Mouse (Mus musculus) embryonic facial prominence, embryonic 13.5 days (tissue): ENCODE measurements around the gene Fastkd5. TPM values are rescaled to one million over a fixed set of nuclear protein-coding genes. Genes with fewer than 3 reads are reported as not detected.

Source experiments
- ATAC-seq: fragments of 200-750 bp; cut with Nextera tagmentation; 2 replicates; pipeline ENCODE4 v1.8.0; 2017; ENCODE audit warnings: low read depth; ENCODE audit not compliant: insufficient number of reproducible peaks, insufficient read depth, low FRiP score, low TSS enrichment
- H3K27ac ChIP-seq: fragments of 300-500 bp; sonication (generic); 2 replicates; pipeline ENCODE4 v1.5.1; 2015; ENCODE audit warnings: moderate library complexity, mild to moderate bottlenecking, inconsistent platforms
- H3K27me3 ChIP-seq: fragments of 300-500 bp; sonication (generic); 2 replicates; pipeline ENCODE4 v1.6.1; 2015; ENCODE audit warnings: mild to moderate bottlenecking, inconsistent platforms
- H3K36me3 ChIP-seq: fragments of 300-500 bp; sonication (generic); 2 replicates; pipeline ENCODE4 v1.6.1; 2015; ENCODE audit warnings: mild to moderate bottlenecking, inconsistent platforms
- H3K4me1 ChIP-seq: fragments of 300-500 bp; sonication (generic); 2 replicates; pipeline ENCODE4 v1.6.1; 2015; ENCODE audit warnings: inconsistent platforms
- H3K4me2 ChIP-seq: fragments of 300-500 bp; sonication (generic); 2 replicates; pipeline ENCODE4 v1.6.1; 2015; ENCODE audit warnings: moderate library complexity, mild to moderate bottlenecking, inconsistent platforms
- H3K4me3 ChIP-seq: fragments of 300-500 bp; sonication (generic); 2 replicates; pipeline ENCODE4 v1.5.1; 2015; ENCODE audit warnings: mild to moderate bottlenecking, inconsistent platforms
- H3K9ac ChIP-seq: fragments of 300-500 bp; sonication (generic); 2 replicates; pipeline ENCODE4 v1.6.1; 2015; ENCODE audit warnings: mild to moderate bottlenecking, inconsistent platforms
- H3K9me3 ChIP-seq: fragments of 300-500 bp; sonication (generic); 2 replicates; pipeline ENCODE4 v1.6.1; 2016; ENCODE audit warnings: inconsistent platforms
- WGBS: fragments of 180-500 bp; shearing (Covaris S2); methylation state at CpG from one replicate; pipeline ENCODE4 v1.1.7; 2015; ENCODE audit warnings: mixed read lengths; 5-methylcytosine and 5-hydroxymethylcytosine counted together
- polyA plus RNA-seq: library from polyadenylated mRNA; unstranded; fragments of >200 nt; fragmentation: Nextera tagmentation; extraction: Ambion mirVana; gene quantifications from 2 replicates; pipeline ENCODE4 v1.2.1, GENCODE M21; 2015

The Fastkd5 gene
- polyA plus RNA-seq, 1 experiment from 2014 or later, result 16.2 TPM

DNA sequence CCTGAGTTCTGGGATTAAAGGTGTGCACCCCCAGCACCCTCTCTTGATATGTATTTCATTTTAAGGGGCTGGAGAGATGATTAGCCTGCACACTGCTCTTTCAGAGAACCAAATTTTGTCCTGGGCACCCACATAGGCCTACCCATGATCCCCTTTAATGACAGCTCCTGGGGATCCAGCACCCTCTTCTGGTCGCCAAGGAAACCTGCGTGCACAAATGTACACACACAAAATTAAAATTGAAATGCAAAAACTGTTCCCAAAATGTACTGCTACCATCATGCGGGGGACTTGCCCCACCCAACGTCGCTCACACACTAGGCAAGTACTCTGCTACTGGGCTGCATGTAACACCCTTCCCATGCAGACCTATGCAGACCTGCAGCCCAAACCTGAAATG lies 54.9 kb downstream of the Fastkd5 start:
- ATAC-seq, result no peak
- Histone ChIP-seq H3K9me3 (no peaks in the 10 kb centered on the region), H3K36me3 (no peaks in the 10 kb centered on the region), H3K4me3 (no peak overlapping the region), H3K9ac (no peak overlapping the region), H3K4me1 (peaks cover 18% of the 10 kb centered on the region), H3K27ac (no peak overlapping the region), H3K27me3 (peaks cover 60% of the 10 kb centered on the region), H3K4me2 (no peak overlapping the region)
- WGBS, result 86% methylated on average over 5 of the region's 5 CpGs

DNA sequence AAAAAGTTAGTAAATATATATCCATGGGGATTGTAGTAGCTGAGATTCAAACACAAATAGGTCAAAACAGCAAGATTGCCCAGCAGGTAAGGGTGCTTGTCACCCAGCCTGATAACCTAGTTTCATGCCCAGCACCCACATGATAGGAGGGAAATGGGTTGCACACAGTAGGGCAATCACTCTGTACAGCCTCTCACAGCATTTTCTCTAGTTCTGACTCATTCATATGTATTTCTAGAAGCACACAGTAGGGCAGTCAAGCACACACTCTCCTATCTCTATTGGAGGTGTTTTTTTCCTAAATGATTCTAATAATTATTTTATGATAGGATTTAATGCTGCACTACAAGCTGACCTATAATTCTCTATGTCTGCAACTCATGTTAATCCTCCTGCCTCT lies 59.9 kb downstream of the Fastkd5 start:
- H3K4me2 ChIP-seq, result no peak overlapping the region

DNA sequence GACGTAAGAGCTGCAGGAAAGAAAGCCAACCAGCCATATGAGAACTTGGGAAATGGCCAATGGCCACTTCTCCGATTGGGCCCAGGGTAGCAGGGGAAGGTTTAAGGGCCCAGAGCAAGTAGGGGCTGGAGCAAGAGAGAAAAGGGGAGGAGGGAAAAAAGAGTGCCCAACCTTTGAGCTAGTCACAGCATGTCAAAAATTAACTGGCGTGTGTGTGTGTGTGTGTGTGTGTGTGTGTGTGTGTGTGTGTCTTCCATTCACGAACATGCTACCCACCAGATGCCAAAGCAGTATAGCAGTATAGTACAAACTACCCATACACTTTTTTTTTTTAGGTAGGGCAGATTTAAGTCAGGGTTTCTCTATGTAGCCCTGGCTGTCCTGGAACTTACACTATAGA lies 60.9 kb downstream of the Fastkd5 start:
- WGBS, result 64% methylated on average over 4 of the region's 4 CpGs
- Histone ChIP-seq H3K4me3 (no peak overlapping the region), H3K36me3 (peaks cover 19% of the 10 kb centered on the region), H3K4me2 (no peak overlapping the region), H3K27ac (no peak overlapping the region), H3K27me3 (peaks cover 4% of the 10 kb centered on the region; the same call in 1 of the 2 replicates), H3K4me1 (peaks cover 14% of the 10 kb centered on the region), H3K9ac (no peak overlapping the region), H3K9me3 (no peaks in the 10 kb centered on the region)
- no peak for ATAC-seq

More for the DNA sequence above, 59.9 kb downstream of the Fastkd5 start:
- Histone ChIP-seq H3K27ac (no peak overlapping the region), H3K27me3 (peaks cover 10% of the 10 kb centered on the region), H3K4me3 (no peak overlapping the region), H3K9ac (no peak overlapping the region), H3K4me1 (peaks cover 7% of the 10 kb centered on the region), H3K9me3 (no peaks in the 10 kb centered on the region), H3K36me3 (peaks cover 19% of the 10 kb centered on the region)
- no peak for ATAC-seq

DNA sequence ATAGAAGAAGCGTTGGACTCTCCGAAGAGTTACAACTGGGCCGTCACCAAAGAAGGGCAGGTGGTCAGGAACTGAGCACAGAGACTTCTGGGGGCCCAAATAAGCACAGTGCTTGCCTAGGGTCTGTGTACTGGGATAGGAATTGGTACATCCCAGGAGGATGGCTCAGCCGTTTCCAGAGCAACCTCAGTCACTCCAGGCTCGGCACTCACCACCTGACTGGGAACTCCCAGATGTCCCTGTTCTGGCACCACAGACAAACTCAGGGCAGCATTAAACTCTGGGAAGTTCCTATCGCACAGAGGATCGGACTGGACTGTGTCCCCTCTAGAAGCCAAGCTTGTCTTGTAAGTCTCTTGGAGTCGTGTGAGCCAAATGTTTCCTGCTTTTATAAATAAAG lies 64.8 kb downstream of the Fastkd5 start:
- Histone ChIP-seq H3K4me2 (peak overlapping the region; percentile 94), H3K27ac (no peak overlapping the region), H3K9me3 (no peaks in the 10 kb centered on the region), H3K4me1 (peaks cover 20% of the 10 kb centered on the region), H3K4me3 (peak overlapping the region; percentile 95), H3K9ac (peak overlapping the region; percentile 93), H3K27me3 (no peaks in the 10 kb centered on the region), H3K36me3 (peaks cover 19% of the 10 kb centered on the region)
- ATAC-seq, result no peak
- WGBS, result 86% methylated on average over 8 of the region's 8 CpGs

DNA sequence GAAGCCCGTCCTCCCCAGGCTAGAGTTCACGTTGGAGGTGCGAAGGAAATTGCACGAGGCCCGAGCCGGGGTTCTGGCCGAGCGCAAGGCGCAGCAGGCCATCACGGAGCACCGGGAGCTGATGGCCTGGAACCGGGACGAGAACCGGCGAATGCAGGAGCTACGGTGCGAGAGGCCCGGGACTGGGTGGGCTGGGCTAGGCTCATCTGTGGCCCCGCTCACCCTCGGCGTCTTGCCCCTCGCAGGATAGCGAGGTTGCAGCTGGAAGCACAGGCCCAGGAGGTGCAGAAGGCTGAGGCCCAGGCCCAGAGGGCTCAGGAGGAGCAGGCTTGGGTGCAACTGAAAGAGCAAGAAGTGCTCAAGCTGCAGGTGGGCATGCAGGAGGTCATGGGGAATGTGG lies 65.8 kb downstream of the Fastkd5 start:
- H3K4me2 ChIP-seq, result peak overlapping the region; percentile 94
- H3K4me1 ChIP-seq, result peaks cover 20% of the 10 kb centered on the region
- H3K4me3 ChIP-seq, result peak overlapping the region; percentile 95
- peaks cover 19% of the 10 kb centered on the region for H3K36me3 ChIP-seq
- no peaks in the 10 kb centered on the region for H3K9me3 ChIP-seq
- peak overlapping the region; percentile 93 for H3K9ac ChIP-seq
- H3K27me3 ChIP-seq, result no peaks in the 10 kb centered on the region
- WGBS, result under 1% methylated on average over 23 of the region's 23 CpGs
- H3K27ac ChIP-seq, result no peak overlapping the region; the same call in 1 of the 2 replicates
- ATAC-seq, result no peak

Other genes with a start within 250 kb of the Fastkd5 start
- gene Cpxm1, start 232.5 kb downstream of the Fastkd5 start, polyA plus RNA-seq, result 110 and 133 TPM in 2 replicates
- 0.32 TPM in 1 of 2 replicates, not detected in the other for gene Gm28372, start 224.8 kb downstream of the Fastkd5 start, polyA plus RNA-seq
- gene 1700020A23Rik, start 224.8 kb downstream of the Fastkd5 start, polyA plus RNA-seq, result not detected in 2 replicates
- 0.32 TPM in 1 of 2 replicates, not detected in the other for gene Tmem239, start 223.5 kb downstream of the Fastkd5 start, polyA plus RNA-seq
- 105 and 108 TPM in 2 replicates for gene Vps16, start 205.7 kb downstream of the Fastkd5 start, polyA plus RNA-seq
- gene Pced1a, start 205.3 kb downstream of the Fastkd5 start, polyA plus RNA-seq, result 15.5 and 16.3 TPM in 2 replicates
- gene Ptpra, start 179.7 kb downstream of the Fastkd5 start, polyA plus RNA-seq, result 113 and 114 TPM in 2 replicates
- gene Mrps26, start 66.3 kb downstream of the Fastkd5 start, polyA plus RNA-seq, result 76.0 and 89.4 TPM in 2 replicates
- gene Oxt, start 53.9 kb downstream of the Fastkd5 start, polyA plus RNA-seq, result not detected in 2 replicates
- gene Avp, start 47.5 kb downstream of the Fastkd5 start, polyA plus RNA-seq, result not detected in 2 replicates
- 13.2 and 14.2 TPM in 2 replicates for gene Ubox5, start within 50 bp of the Fastkd5 start, polyA plus RNA-seq
- gene Lzts3, start 12.8 kb upstream of the Fastkd5 start, polyA plus RNA-seq, result 4.5 and 5.1 TPM in 2 replicates
- gene Ddrgk1, start 34.6 kb upstream of the Fastkd5 start, polyA plus RNA-seq, result 61.7 and 72.7 TPM in 2 replicates
- 118 and 126 TPM in 2 replicates for gene Itpa, start 37.6 kb upstream of the Fastkd5 start, polyA plus RNA-seq
- 3.2 TPM in 2 replicates for gene Slc4a11, start 67.5 kb upstream of the Fastkd5 start, polyA plus RNA-seq